8 mouse cellular contexts compared by ENCODE assay signal in the genomic region with DNA sequence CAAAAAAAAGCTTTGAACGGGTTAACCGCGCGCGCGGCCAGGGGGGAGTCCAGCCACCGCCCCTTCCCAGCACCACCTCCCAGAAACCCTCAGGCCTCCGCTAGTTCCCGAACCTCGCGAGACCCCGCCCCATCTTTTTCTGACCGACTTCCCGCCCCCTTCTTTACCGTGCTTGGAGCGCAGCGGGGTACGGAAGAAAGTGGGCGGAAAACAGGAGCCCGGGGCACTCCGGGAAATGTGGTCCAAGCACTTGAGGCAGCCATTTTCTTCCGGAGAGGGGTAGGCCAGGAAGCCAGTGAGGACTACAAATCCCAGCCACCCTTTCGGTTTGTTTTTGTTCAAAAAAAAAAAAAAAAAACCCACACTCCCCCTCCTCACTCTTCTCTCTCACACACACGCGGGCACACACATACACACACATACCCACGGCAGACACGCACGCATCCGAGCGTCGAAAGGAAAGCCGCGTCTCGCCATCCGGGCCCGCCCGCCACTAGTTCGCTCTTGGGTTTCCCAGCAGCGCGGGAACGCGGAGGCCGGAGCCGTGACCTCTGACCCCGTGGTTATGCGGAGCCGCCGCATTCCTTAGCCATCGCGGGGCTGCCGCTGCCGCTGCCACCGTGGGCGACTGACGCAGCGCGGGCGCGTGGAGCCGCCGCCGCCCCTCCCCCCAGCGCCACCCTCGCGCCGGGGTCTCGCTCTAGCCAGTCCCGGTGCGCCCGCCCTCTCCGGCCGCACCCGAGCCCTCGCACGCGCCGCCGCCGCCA. TPM values are rescaled to one million over a fixed set of nuclear protein-coding genes. Genes with fewer than 3 reads are reported as not detected.
DNase-seq lines count a peak whose midpoint lies in the region; ATAC-seq lines count a peak whose summit lies in the region.

A gene (plus strand): TSS at position 376 of the 767 bp plus-strand sequence.

- H3K4me1 ChIP-seq in hindbrain, embryonic 14.5 days (replicated peaks; ENCODE audit: control insufficient read depth, insufficient read depth, low read length) = peaks cover 27% of the 10 kb centered on the region

- peak within 1 kb of the TSS; percentile 99 for H3K27ac ChIP-seq in hindbrain, embryonic 14.5 days

- no peaks in the 10 kb centered on the region for H3K27me3 ChIP-seq in hindbrain, embryonic 14.5 days (ENCODE audit: control insufficient read depth, insufficient read depth, low read length)

- no peaks in the 10 kb centered on the region for H3K9me3 ChIP-seq in hindbrain, embryonic 14.5 days (ENCODE audit: control insufficient read depth, low read length)

- H3K4me2 ChIP-seq in hindbrain, embryonic 14.5 days (replicated peaks) = peak within 1 kb of the TSS; percentile 88

- H3K4me3 ChIP-seq in hindbrain, embryonic 14.5 days (replicated peaks; ENCODE audit: low read length) = peak within 1 kb of the TSS; percentile 94

- H3K9ac ChIP-seq in hindbrain, embryonic 14.5 days = peak within 1 kb of the TSS; percentile 95

- DNase-seq in R1 (ENCODE audit: low read depth, low spot score) = peak; percentile 100
- DNase-seq in cerebellum, postnatal 25 days = peak; percentile 93 to 96
- peak; percentile 81 to 94 for DNase-seq in frontal cortex, postnatal 25 days (ENCODE audit: low spot score in 2 of 2)
- peak; percentile 96 for DNase-seq in hindbrain, embryonic 14.5 days (ENCODE audit: low spot score)
- peak; percentile 94 to 96 for DNase-seq in layer of hippocampus, postnatal 36 days
- DNase-seq in lung, postnatal 36 days = peak; percentile 98
- peak; percentile 100 for DNase-seq in retina, postnatal 1 day
- peak; percentile 84 to 95 for DNase-seq in urinary bladder, adult 18-20 months (ENCODE audit: low spot score in 2 of 2)

- WGBS in hindbrain, embryonic 14.5 days = under 1% methylated on average over 65 of the region's 79 CpGs

- no peaks in the 10 kb centered on the region for H3K36me3 ChIP-seq in hindbrain, embryonic 14.5 days (replicated peaks; ENCODE audit: control insufficient read depth, insufficient read depth)

- ATAC-seq in hindbrain, embryonic 14.5 days (ENCODE audit: low FRiP score) = peak; percentile 99

RNA-seq across cellular contexts. Expression of the gene that starts here (rescaled TPM):
- 14.2 and 15.2 TPM in 2 replicates for polyA plus RNA-seq in hindbrain, embryonic 14.5 days (2014; fragmentation: Nextera tagmentation; extraction: Ambion mirVana)
- 10 to 100 TPM; 32.1 to 32.6 TPM for total RNA-seq in layer of hippocampus, postnatal 36 days (2021)

Comparison
In these comparisons a context has a peak if more than half of its experiments do, and no peak if none do; other contexts are left out.
1. Peak in every context shown above with its lines: DNase-seq, ATAC-seq, H3K4me3 ChIP-seq and H3K27ac ChIP-seq.